Mouse (Mus musculus) midbrain, embryonic 11.5 days (tissue): Measurements from ENCODE around the gene Nabp2. TPM values are rescaled to one million over a fixed set of nuclear protein-coding genes. Genes with fewer than 3 reads are reported as not detected.

ENCODE experiments used
- ATAC-seq: fragments of 200-750 bp; cut with Nextera tagmentation; 2 replicates; pipeline ENCODE4 v1.8.0; 2017; ENCODE audit warnings: moderate TSS enrichment, moderate library complexity; ENCODE audit not compliant: low FRiP score
- DNase-seq: peaks from one replicate; pipeline ENCODE4 v3.0.0; 2015; ENCODE audit warnings: low spot score; ENCODE audit errors: missing footprints
- H3K27ac ChIP-seq: fragments of 300-500 bp; sonication (generic); 2 replicates; pipeline ENCODE4 v1.5.1; 2014; ENCODE audit warnings: low read depth, low read length
- H3K27me3 ChIP-seq: fragments of 300-500 bp; sonication (generic); 2 replicates; pipeline ENCODE4 v1.6.1; 2014; ENCODE audit warnings: mild to moderate bottlenecking, low read length, moderate library complexity, mixed read lengths; ENCODE audit not compliant: control insufficient read depth, insufficient read depth
- H3K36me3 ChIP-seq: fragments of 300-500 bp; sonication (generic); 2 replicates; pipeline ENCODE4 v1.6.1; 2014; ENCODE audit warnings: mild to moderate bottlenecking, low read length, moderate library complexity, mixed read lengths; ENCODE audit not compliant: control insufficient read depth, insufficient read depth
- H3K4me1 ChIP-seq: fragments of 300-500 bp; sonication (generic); 2 replicates; pipeline ENCODE4 v1.6.1; 2014; ENCODE audit warnings: low read length; ENCODE audit not compliant: control insufficient read depth, insufficient read depth
- H3K4me2 ChIP-seq: fragments of 300-500 bp; sonication (generic); 2 replicates; pipeline ENCODE4 v1.6.1; 2014; ENCODE audit warnings: mild to moderate bottlenecking, moderate library complexity
- H3K4me3 ChIP-seq: fragments of 300-500 bp; sonication (generic); 2 replicates; pipeline ENCODE4 v1.5.1; 2014; ENCODE audit warnings: low read depth, low read length
- H3K9ac ChIP-seq: fragments of 300-500 bp; sonication (generic); 2 replicates; pipeline ENCODE4 v1.6.1; 2014; ENCODE audit warnings: low read length
- H3K9me3 ChIP-seq: fragments of 300-500 bp; sonication (generic); 2 replicates; pipeline ENCODE4 v1.6.1; 2016; ENCODE audit warnings: low read length; ENCODE audit not compliant: control insufficient read depth
- WGBS: fragments of 180-500 bp; shearing (Covaris S2); extraction: QIAGEN DNeasy Blood & Tissue Kit; methylation state at CpG from one replicate; pipeline ENCODE4 v1.1.7; 2014; 5-methylcytosine and 5-hydroxymethylcytosine counted together
- polyA plus RNA-seq: library from polyadenylated mRNA; unstranded; fragments of >200 nt; fragmentation: Nextera tagmentation; extraction: Ambion mirVana; gene quantifications from 2 replicates; pipeline ENCODE4 v1.2.1, GENCODE M21; 2014

Gene Nabp2
- polyA plus RNA-seq, 1 experiment from 2014 or later = 154 TPM

DNA sequence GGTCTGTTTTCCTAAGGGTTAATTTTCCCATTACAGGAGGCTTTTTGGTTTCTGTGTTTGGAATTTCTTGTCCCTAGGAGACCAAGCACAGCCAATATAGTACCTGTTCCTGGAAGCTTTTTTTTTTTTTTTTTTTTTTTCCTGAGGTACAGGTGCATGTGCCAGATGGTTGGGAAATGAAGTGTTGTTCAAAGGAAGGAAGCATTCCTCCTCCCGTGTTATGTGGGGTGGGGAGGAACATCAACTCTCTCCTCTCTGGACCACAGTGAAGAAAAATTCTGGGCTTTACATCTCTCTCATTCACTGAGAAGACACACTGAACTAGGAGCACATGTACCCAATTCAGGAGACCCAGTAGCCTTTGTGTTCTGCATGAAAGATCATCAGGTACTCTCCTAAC lies 1.8 kb upstream of the Nabp2 start:
- 75% methylated on average over 1 of the region's 1 CpGs for WGBS
- Histone ChIP-seq H3K4me1 (peaks cover 24% of the 10 kb centered on the region), H3K4me2 (peak overlapping the region; percentile 90; the same call in 1 of the 2 replicates), H3K4me3 (no peak overlapping the region), H3K9ac (no peak overlapping the region), H3K36me3 (peaks cover 2% of the 10 kb centered on the region; the same call in 1 of the 2 replicates), H3K27ac (no peak overlapping the region), H3K9me3 (no peaks in the 10 kb centered on the region), H3K27me3 (no peaks in the 10 kb centered on the region)
- DNase-seq (no peak), ATAC-seq (no peak)

DNA sequence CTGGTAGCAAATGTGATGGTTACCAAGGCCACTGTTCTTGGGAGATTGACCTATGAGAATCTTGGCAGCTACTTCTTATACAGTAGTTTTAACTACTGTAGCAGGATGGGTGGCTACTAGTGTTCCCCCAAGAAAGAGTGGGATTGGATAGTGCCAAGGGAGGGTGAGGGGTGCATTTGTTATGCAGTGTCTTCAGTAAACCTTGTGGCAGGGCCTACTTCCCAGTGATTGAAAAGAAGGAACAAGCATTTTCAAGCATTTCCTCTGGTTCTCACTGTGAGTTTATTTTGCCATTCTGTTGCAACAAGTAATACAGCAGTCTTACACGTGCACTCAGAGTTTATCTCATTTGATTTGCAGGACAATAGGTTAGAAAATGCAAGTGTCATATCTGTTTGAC lies 1.3 kb upstream of the Nabp2 start:
- H3K4me3 ChIP-seq = peak overlapping the region; percentile 90
- ATAC-seq (no peak), DNase-seq (peak; percentile 81)
- H3K27me3 ChIP-seq = no peaks in the 10 kb centered on the region
- H3K9me3 ChIP-seq = no peaks in the 10 kb centered on the region
- 52% methylated on average over 1 of the region's 1 CpGs for WGBS
- peak overlapping the region; percentile 90 for H3K4me2 ChIP-seq
- peaks cover 24% of the 10 kb centered on the region for H3K4me1 ChIP-seq
- H3K9ac ChIP-seq = peak overlapping the region; percentile 88
- H3K36me3 ChIP-seq = peaks cover 2% of the 10 kb centered on the region; the same call in 1 of the 2 replicates
- no peak overlapping the region for H3K27ac ChIP-seq

DNA sequence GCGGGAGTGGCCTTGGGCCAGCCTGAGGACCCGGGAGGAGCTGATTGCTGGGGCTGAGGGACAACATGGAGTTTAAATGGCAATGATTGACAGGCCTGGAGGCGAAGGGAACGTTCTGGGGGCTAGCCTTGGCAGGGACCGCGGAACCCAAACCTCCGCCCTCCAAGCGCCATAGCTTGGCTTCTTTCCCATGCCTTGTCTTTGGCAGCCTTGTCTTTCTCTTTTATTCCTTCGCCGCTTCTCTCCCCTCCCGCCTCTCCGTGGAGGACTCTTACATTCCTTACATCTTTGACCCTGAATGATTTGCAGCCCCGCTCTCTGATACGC lies 726 bp upstream of the Nabp2 start:
- H3K4me3 ChIP-seq = peak overlapping the region; percentile 90
- peak overlapping the region; percentile 90 for H3K4me2 ChIP-seq
- DNase-seq (no peak), ATAC-seq (no peak)
- H3K27me3 ChIP-seq = no peaks in the 10 kb centered on the region
- H3K4me1 ChIP-seq = peaks cover 24% of the 10 kb centered on the region
- WGBS = 2% methylated on average over 14 of the region's 14 CpGs
- no peaks in the 10 kb centered on the region for H3K9me3 ChIP-seq
- H3K9ac ChIP-seq = peak overlapping the region; percentile 88
- H3K36me3 ChIP-seq = peaks cover 2% of the 10 kb centered on the region; the same call in 1 of the 2 replicates
- peak overlapping the region; percentile 84; the same call in 1 of the 2 replicates for H3K27ac ChIP-seq

DNA sequence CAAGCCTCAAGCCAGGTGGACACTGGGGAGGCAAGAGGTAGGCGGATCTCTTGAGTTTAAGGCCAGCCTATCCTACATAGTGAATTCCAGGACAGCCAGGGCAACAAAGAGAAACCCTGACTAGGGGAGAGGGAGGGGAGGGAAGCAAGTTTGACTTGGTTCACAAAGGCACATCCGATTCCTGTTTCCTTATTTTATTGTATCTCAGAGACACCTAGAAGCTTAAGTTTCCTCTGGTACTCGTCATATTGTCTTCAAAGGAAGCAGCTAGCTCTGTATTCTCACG lies 789 bp downstream of the Nabp2 start:
- H3K4me2 ChIP-seq = peak overlapping the region; percentile 90
- H3K27ac ChIP-seq = peak overlapping the region; percentile 84; the same call in 1 of the 2 replicates
- H3K27me3 ChIP-seq = no peaks in the 10 kb centered on the region
- DNase-seq (no peak), ATAC-seq (no peak)
- peak overlapping the region; percentile 90 for H3K4me3 ChIP-seq
- 30% methylated on average over 4 of the region's 4 CpGs for WGBS
- H3K4me1 ChIP-seq = peaks cover 24% of the 10 kb centered on the region
- H3K36me3 ChIP-seq = peaks cover 3% of the 10 kb centered on the region; the same call in 1 of the 2 replicates
- H3K9ac ChIP-seq = peak overlapping the region; percentile 88
- H3K9me3 ChIP-seq = no peaks in the 10 kb centered on the region

DNA sequence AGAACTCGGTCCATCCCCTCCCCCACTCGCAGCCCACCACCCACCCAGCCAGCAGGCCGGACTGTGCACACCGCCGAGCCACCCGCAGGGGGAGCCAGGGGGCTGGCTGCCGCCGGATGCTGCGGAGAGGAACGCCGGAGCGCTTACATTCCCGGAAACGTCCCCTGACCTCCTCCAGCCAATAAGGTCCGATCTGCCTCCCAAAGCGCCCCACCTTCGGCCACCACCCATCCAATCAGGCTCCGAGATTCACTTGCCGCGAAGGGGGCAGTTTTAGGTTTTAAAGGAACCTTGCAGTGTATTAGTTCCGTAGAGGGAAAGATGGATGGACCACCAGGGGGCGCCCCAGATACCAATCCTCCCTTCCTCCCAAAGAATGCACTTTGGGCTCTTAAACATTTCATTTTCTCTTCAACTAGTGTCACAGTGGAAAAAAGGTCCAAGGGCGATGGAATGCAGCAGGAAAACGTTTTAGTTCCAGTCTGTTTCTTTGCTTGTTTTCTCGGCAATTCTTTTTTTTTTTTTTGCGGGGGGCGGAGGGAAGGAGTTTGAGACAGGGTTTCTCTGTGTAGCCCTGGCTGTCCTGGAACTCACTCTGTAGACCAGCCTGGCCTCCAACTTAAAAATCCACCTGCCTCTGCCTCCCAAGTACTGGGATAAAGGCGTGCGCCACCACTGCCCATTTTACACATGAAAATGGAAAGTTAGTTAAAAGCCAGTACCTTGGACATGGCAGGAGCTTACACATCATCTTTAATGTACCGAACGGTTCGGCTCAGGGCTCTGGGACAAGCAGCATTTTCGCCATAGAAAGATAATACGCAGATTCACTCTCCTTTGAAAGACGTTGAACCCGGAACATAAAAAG lies 1.4 kb downstream of the Nabp2 start:
- peak overlapping the region; percentile 90 for H3K4me2 ChIP-seq
- DNase-seq (peak; percentile 99), ATAC-seq (peak; percentile 90)
- peak overlapping the region; percentile 67 for H3K27ac ChIP-seq
- peaks cover 24% of the 10 kb centered on the region for H3K4me1 ChIP-seq
- H3K27me3 ChIP-seq = no peaks in the 10 kb centered on the region
- no peaks in the 10 kb centered on the region for H3K9me3 ChIP-seq
- peaks cover 2% of the 10 kb centered on the region; the same call in 1 of the 2 replicates for H3K36me3 ChIP-seq
- H3K4me3 ChIP-seq = peak overlapping the region; percentile 90
- 6% methylated on average over 36 of the region's 36 CpGs for WGBS
- peak overlapping the region; percentile 94 for H3K9ac ChIP-seq

DNA sequence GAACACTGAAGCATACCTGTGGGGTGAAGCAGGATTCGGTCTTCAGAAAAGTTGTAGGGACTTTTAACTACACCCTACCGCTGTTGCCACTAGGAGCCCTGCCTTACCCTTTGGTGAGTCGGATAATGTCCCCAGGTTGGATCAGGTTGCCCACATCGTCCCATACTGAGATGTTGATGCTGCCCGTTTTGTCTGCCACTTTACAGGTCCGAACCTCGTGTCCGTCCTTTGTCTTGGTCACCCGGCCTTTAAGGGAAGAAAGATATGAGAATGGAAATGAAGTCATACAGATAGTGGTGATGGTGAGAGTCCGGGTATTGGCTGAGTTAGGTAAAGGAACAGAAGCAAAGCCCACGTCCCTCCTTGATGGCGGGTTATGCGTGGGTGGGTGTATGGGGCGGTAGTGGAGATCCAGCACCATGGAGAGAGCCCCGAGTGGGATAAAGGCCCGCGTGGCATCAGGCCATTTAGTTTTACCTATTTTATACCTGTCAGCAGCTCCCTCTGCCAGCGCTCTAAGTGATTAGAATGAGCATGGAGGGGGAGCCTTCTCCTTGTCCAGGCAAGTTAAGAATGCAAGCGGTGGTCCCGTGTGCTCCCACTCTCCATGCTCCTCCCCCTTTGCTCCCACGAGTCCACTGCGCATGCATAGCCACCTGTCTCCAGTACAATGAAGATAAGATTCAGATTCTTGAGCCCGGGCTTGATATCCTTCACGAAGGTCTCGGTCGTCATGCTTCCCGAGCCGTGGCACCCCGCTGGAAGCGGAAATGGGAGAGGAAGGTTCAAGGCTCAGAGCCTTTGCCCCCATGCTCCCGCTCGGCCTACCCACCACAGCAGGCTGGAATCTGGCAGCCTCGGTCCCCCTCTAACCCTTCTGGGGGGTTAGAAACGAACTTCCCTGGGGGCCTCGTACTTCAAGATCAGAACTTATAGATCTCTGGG lies 2.4 kb downstream of the Nabp2 start:
- H3K4me3 ChIP-seq = peak overlapping the region; percentile 90
- peak overlapping the region; percentile 94 for H3K9ac ChIP-seq
- H3K4me1 ChIP-seq = peaks cover 24% of the 10 kb centered on the region
- peak overlapping the region; percentile 90 for H3K4me2 ChIP-seq
- 21% methylated on average over 35 of the region's 35 CpGs for WGBS
- DNase-seq = peak; percentile 71
- H3K27me3 ChIP-seq = no peaks in the 10 kb centered on the region
- peak overlapping the region; percentile 67 for H3K27ac ChIP-seq
- ATAC-seq = peak; percentile 13
- no peaks in the 10 kb centered on the region for H3K9me3 ChIP-seq
- H3K36me3 ChIP-seq = peaks cover 2% of the 10 kb centered on the region; the same call in 1 of the 2 replicates

DNA sequence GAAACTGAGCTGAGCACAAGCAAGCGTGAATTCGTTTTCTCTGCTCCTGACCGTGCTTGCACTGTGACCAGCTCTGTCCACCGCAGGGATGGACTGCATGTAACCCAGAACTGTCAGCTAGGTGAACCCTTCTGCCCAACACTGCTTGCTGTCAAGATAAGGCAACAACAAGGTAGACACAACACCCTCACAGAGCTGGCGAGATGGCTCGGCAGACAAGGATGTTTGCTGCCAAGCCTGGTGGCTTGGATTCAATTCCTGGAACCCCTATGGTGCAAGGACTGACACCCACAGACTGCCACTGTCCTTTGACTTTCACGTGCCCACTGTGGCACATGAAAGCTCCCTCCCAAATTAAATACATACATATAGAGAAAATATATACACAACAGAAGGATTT lies 7.4 kb downstream of the Nabp2 start:
- Histone ChIP-seq H3K36me3 (peaks cover 2% of the 10 kb centered on the region; the same call in 1 of the 2 replicates), H3K4me2 (no peak overlapping the region), H3K27ac (no peak overlapping the region), H3K4me1 (peaks cover 5% of the 10 kb centered on the region; the same call in 1 of the 2 replicates), H3K27me3 (no peaks in the 10 kb centered on the region), H3K9ac (no peak overlapping the region), H3K4me3 (no peak overlapping the region), H3K9me3 (no peaks in the 10 kb centered on the region)
- WGBS = 90% methylated on average over 7 of the region's 7 CpGs
- ATAC-seq (no peak), DNase-seq (no peak)

DNA sequence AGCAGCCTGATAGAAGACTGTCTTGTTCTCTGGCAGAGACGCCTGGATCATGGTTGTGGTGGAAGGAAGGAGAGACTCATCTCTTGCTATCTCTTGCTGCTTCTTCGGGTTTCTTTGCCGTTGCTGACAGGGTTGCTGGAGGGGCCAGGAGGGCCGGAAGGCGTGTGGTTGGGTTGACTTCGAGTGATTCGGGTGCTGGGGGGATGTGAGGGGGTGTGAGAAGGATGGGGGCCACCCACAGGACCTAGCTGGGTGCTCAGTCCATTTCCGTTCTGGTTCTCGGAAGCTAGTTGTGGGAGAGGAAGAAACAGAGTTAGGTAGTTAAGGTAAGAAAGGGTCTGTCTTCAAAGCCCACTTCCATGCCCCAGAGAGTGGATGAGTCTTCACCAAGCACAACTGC lies 9.7 kb downstream of the Nabp2 start:
- no peak overlapping the region for H3K4me2 ChIP-seq
- H3K9ac ChIP-seq = no peak overlapping the region
- H3K4me1 ChIP-seq = peaks cover 2% of the 10 kb centered on the region; the same call in 1 of the 2 replicates
- DNase-seq (peak; percentile 60), ATAC-seq (no peak)
- no peaks in the 10 kb centered on the region for H3K27me3 ChIP-seq
- 77% methylated on average over 9 of the region's 9 CpGs for WGBS
- H3K4me3 ChIP-seq = no peak overlapping the region
- H3K9me3 ChIP-seq = no peaks in the 10 kb centered on the region
- H3K36me3 ChIP-seq = peaks cover 2% of the 10 kb centered on the region; the same call in 1 of the 2 replicates
- no peak overlapping the region for H3K27ac ChIP-seq
